9 mouse cellular contexts compared by ENCODE assay signal in the genomic region with DNA sequence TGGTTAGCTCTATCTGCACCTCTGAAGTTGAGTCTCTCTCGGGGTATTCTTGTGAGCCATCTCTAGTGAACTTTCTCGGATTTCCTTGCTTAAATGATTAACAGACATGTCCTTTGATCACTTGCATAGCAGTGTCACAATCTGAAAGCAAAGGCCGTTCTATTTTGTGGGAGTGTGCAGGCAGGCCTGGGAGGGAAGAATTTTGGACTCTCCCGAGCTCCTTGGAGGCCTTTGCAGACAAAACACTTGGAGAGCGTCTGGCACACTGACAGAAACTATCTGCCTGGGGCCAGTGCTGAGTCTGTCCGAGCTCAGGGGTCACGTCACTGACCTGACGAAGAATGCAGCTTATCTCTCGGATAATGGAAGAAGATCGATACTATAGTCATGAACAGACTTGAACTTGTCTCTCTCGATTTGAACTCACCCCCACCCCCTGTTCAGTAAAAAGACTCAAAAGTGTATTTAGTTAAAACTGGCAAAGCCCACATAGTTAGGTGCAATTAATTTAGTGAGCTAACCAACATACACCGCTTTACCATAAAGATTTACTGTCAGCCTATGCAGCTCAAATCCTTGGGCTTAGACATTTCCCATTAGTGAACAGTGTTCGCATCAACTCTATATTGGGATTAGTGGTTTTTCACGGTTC.
A peak's percentile ranks its signal among the peaks of the same experiment; 100 is the strongest.
DNase-seq lines count a peak whose midpoint lies in the region; ATAC-seq and TF ChIP-seq lines count a peak whose summit lies in the region.
"Had no signal": no experiment of that assay in that cellular context is flagged by ENCODE, and none has a peak within 500 bp of the region (broad histone marks: within the 10 kb centered on the region; RNA-seq: fewer than 3 reads in every experiment).

No protein-coding gene starts in this region.

- TF ChIP-seq POLR2A in heart, adult 2 months (IDR thresholded peaks at IDR 0.05; ENCODE audit: insufficient read depth, low read depth, low read length) = no peak

- intact Hi-C loops in heart, adult 2 months (cut with DNase I) = loop anchor here (2.0 kb wide), 1 partner anchor 28 kb away; no protein-coding TSS in a partner anchor

- H3K27me3 ChIP-seq in hindbrain, embryonic 11.5 days (ENCODE audit: control insufficient read depth, insufficient read depth, low read length) = no peaks in the 10 kb centered on the region
- no peaks in the 10 kb centered on the region for H3K27me3 ChIP-seq in hindbrain, postnatal 0 days (ENCODE audit: insufficient read depth, low read length)
- H3K27me3 ChIP-seq in heart, adult 2 months (ENCODE audit: control insufficient read depth, insufficient read depth, low read length) = no peaks in the 10 kb centered on the region

- H3K79me2 ChIP-seq in heart, adult 2 months (replicated peaks; ENCODE audit: control insufficient read depth, insufficient read depth, low read length) = no peaks in the 10 kb centered on the region

- H3K9ac ChIP-seq in hindbrain, embryonic 11.5 days (ENCODE audit: low read depth, low read length) = no peak overlapping the region
- no peak overlapping the region for H3K9ac ChIP-seq in hindbrain, postnatal 0 days (replicated peaks; ENCODE audit: low read length)
- H3K9ac ChIP-seq in heart, adult 2 months (ENCODE audit: low read depth, low read length) = no peak overlapping the region

- no peak for TF ChIP-seq EP300 in heart, adult 2 months (IDR thresholded peaks at IDR 0.05; ENCODE audit: insufficient read depth, low read depth, low read length)

- H3K9me3 ChIP-seq in hindbrain, embryonic 11.5 days (ENCODE audit: control insufficient read depth, low read length) = no peaks in the 10 kb centered on the region
- no peaks in the 10 kb centered on the region for H3K9me3 ChIP-seq in hindbrain, postnatal 0 days (ENCODE audit: low read length)

- ATAC-seq in hindbrain, embryonic 11.5 days (ENCODE audit: low FRiP score) = 0 out of 2 replicates have a peak, but pooled peaks have one; percentile 27
- no peak for ATAC-seq in hindbrain, postnatal 0 days
- ATAC-seq in megakaryocyte-erythroid progenitor cell, adult 5-6 weeks (replicated peaks; ENCODE audit: low FRiP score, low TSS enrichment, poor library complexity, severe bottlenecking) = 0 out of 2 replicates have a peak, but pooled peaks have one; percentile 23

- no peak for TF ChIP-seq CTCF in hindbrain, postnatal 0 days (IDR thresholded peaks at IDR 0.05; ENCODE audit: low read depth)
- TF ChIP-seq CTCF in heart, adult 2 months (IDR thresholded peaks at IDR 0.05) = no peak

- H3K27ac ChIP-seq in hindbrain, embryonic 11.5 days (ENCODE audit: low read depth, low read length) = no peak overlapping the region
- H3K27ac ChIP-seq in hindbrain, postnatal 0 days = no peak overlapping the region
- peak overlapping the region; percentile 47 for H3K27ac ChIP-seq in heart, adult 2 months

- H3K36me3 ChIP-seq in hindbrain, embryonic 11.5 days (ENCODE audit: control insufficient read depth, insufficient read depth, low read length) = no peaks in the 10 kb centered on the region
- H3K36me3 ChIP-seq in hindbrain, postnatal 0 days (ENCODE audit: insufficient read depth, low read length) = no peaks in the 10 kb centered on the region
- H3K36me3 ChIP-seq in heart, adult 2 months (ENCODE audit: control insufficient read depth, insufficient read depth, low read length) = no peaks in the 10 kb centered on the region

- no peak overlapping the region for H3K4me2 ChIP-seq in hindbrain, embryonic 11.5 days (replicated peaks; ENCODE audit: low read depth, low read length)
- H3K4me2 ChIP-seq in hindbrain, postnatal 0 days (ENCODE audit: low read depth, low read length) = no peak overlapping the region

- WGBS in hindbrain, embryonic 11.5 days = 35% methylated on average over 14 of the region's 14 CpGs
- WGBS in hindbrain, postnatal 0 days = 37% methylated on average over 14 of the region's 14 CpGs
- 50% methylated on average over 14 of the region's 14 CpGs for WGBS in heart, adult 2 months

- peak; percentile 25 for DNase-seq in hindbrain, embryonic 11.5 days (ENCODE audit: low spot score)
- no peak for DNase-seq in hindbrain, postnatal 0 days (ENCODE audit: low spot score)
- DNase-seq in heart, adult 2 months = peak; percentile 47 to 57
- peak; percentile 94 for DNase-seq in kidney, adult 9 months
- DNase-seq in left cerebral cortex, adult 11 months (ENCODE audit: low spot score) = no peak
- DNase-seq in cerebellum, adult 8-10 months = no peak
- no peak for DNase-seq in spleen, adult 18-20 months

- H3K4me1 ChIP-seq in hindbrain, embryonic 11.5 days (replicated peaks; ENCODE audit: control insufficient read depth, insufficient read depth, low read length) = no peaks in the 10 kb centered on the region
- H3K4me1 ChIP-seq in hindbrain, postnatal 0 days (ENCODE audit: insufficient read depth, low read length) = no peaks in the 10 kb centered on the region
- H3K4me1 ChIP-seq in heart, adult 2 months (ENCODE audit: control insufficient read depth, insufficient read depth, low read length) = peaks cover 5% of the 10 kb centered on the region

- H3K4me3 ChIP-seq in hindbrain, embryonic 11.5 days (ENCODE audit: low read depth, low read length) = no peak overlapping the region
- H3K4me3 ChIP-seq in hindbrain, postnatal 0 days (ENCODE audit: low read length) = no peak overlapping the region
- H3K4me3 ChIP-seq in heart, adult 2 months = no peak overlapping the region
- H3K4me3 ChIP-seq: erythroblast, embryonic 14.5 days had no signal

Comparison
In these comparisons a context has a peak if more than half of its experiments do, and no peak if none do; other contexts are left out.
1. DNase-seq: peak in hindbrain, embryonic 11.5 days (single experiment), heart, adult 2 months (2 of 2) and kidney, adult 9 months (single experiment); none in hindbrain, postnatal 0 days (single experiment), left cerebral cortex, adult 11 months (single experiment), cerebellum, adult 8-10 months (single experiment) and spleen, adult 18-20 months (0 of 2).